Mouse (Mus musculus) left cerebral cortex, adult 2 months (tissue): ENCODE results near the gene Slc12a3. TPM values are rescaled to one million over a fixed set of nuclear protein-coding genes. Genes with fewer than 3 reads are reported as not detected.

ENCODE experiments used
- DNase-seq, 2 experiments: peaks; one replicate each; pipeline ENCODE4 v3.0.0; 2021 to 2022; ENCODE audit warnings: low spot score in 2 of 2, mixed read lengths in 1 of 2; ENCODE audit errors: extremely low spot score in 1 of 2
- H3K27ac ChIP-seq: fragments of 200-600 bp; 2 replicates; pipeline ENCODE4 v1.8.1; 2022
- H3K4me3 ChIP-seq: fragments of 200-600 bp; 2 replicates; pipeline ENCODE4 v1.8.1; 2022
- CTCF ChIP-seq: fragments of 200-600 bp; IDR thresholded peaks from 2 replicates; pipeline ENCODE4 v1.8.1; 2022; ENCODE audit warnings: antibody characterized with exemption, mild to moderate bottlenecking, moderate library complexity
- intact Hi-C: fragments of 180-260 bp; cut with DNase I; formaldehyde crosslinking; loops from one replicate; pipeline ENCODE4 v1.15.1; 2025
- long read RNA-seq, 2 experiments: library from polyadenylated mRNA; stranded (forward); transcript quantifications; one replicate each; pipeline ENCODE4 v2.0.0; 2021; ENCODE audit warnings: borderline mapping rate in 2 of 2
- total RNA-seq, 2 experiments: library from RNA; stranded (reverse); gene quantifications; 2 replicates each; pipeline ENCODE4 v1.2.3; 2021

Slc12a3 gene
- under 1 TPM; 0.29 to 0.68 TPM for total RNA-seq
- long read RNA-seq, experiment 1: 0 reads
- long read RNA-seq, experiment 2: 0 reads

DNA sequence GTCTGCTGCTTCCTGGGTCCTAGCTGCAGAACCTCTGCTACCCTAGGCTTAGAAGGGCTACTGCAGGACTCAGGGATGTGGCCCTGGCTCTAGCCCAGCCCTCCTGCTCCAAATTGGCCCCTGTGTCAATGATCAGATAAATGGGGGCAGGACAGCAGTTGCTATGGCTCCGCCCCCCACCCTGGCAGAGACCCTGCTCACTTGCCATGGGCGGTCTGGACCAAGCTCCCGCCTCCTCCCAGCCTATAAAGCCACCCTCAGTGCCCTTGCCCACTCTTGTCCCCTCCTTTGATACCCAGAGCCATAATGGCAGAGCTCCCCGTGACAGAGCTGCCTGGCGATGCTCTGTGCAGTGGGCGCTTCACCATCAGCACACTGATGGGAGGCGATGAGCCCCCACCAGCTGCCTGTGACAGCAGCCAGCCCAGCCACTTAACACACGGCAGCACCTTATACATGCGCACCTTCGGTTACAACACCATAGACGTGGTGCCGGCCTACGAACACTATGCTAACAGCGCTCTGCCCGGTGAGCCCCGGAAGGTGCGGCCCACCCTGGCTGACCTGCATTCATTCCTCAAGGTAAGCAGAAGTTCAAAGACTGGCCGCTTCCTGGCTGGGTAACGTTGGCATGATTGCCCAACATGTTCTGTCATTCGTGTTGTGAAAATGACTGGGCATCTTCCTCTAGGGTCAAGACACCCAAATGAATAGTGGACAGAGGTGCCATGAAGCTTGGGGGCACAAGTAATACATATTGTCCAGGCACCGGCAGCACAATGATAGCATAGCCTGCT lies at the start of gene Slc12a3:
Gene Slc12a3, plus strand, starts transcription at position 270 of the 797 bp plus-strand sequence.
- intact Hi-C loops: no loop called here
- Histone ChIP-seq H3K4me3 (no peak within 1 kb of the TSS), H3K27ac (no peak within 1 kb of the TSS)
- no peak for TF ChIP-seq CTCF
- no peak for DNase-seq

- no peak overlapping the region for H3K27ac ChIP-seq
- H3K4me3 ChIP-seq: no peak overlapping the region
- no peak for DNase-seq
- intact Hi-C loops: no loop called here
- TF ChIP-seq CTCF: no peak
Observed at GRCm38 (mm10) chr8:94280001-94280613, 48.9 kb upstream of the Slc12a3 start.

GRCm38 (mm10) chr8:94282453-94282985 lies 46.5 kb upstream of the Slc12a3 start:
- Histone ChIP-seq H3K27ac (no peak overlapping the region), H3K4me3 (no peak overlapping the region)
- no peak for TF ChIP-seq CTCF
- intact Hi-C loops: no loop called here
- DNase-seq: no peak

GRCm38 (mm10) chr8:94284204-94284603 lies 44.8 kb upstream of the Slc12a3 start:
- DNase-seq: no peak
- Histone ChIP-seq H3K27ac (no peak overlapping the region), H3K4me3 (no peak overlapping the region)
- intact Hi-C loops: no loop called here
- TF ChIP-seq CTCF: no peak

DNA sequence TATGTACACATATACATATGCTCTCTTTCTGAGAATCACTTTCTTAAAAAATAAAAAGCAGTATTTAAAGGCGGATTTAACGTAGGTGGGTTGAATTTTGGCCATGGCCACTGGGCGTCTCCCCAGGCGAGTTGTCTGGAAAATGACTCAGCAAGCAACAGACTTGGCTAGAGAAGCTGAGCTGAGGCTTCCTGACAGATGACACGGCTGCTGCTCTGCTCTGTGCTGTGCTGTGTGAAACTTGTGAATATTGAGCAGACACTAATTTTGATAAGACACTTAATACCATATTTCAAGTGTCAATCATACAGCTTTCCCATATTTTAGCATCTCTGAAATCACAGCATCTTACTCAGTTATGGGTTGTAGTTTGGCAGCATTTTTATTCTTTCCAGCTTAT lies 38.4 kb upstream of the Slc12a3 start:
- Histone ChIP-seq H3K27ac (peak overlapping the region; percentile 59), H3K4me3 (no peak overlapping the region)
- intact Hi-C loops: no loop called here
- no peak for DNase-seq
- no peak; the same call in 1 of the 2 replicates for TF ChIP-seq CTCF

DNA sequence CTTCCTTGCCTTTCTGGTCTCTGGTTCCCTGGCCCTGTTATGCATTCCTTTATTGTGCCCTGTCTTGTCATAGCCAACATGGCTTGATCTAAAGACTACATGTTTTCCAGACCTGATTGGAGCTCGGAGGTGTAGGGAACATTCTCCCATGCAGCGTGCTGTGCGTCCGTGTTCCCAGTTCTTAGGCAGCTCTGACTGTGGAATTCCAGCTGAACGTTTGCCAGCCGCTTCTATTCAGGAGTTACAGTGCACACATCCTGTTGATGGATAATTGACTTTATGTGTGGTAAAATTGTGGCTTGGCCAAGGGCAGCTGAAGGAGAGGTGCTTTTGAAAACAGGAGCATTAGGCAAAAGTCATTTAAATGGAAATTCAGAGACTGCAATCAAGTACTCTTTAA lies 36.9 kb upstream of the Slc12a3 start:
- DNase-seq: no peak
- intact Hi-C loops: no loop called here
- TF ChIP-seq CTCF: no peak
- Histone ChIP-seq H3K27ac (no peak overlapping the region), H3K4me3 (no peak overlapping the region)

DNA sequence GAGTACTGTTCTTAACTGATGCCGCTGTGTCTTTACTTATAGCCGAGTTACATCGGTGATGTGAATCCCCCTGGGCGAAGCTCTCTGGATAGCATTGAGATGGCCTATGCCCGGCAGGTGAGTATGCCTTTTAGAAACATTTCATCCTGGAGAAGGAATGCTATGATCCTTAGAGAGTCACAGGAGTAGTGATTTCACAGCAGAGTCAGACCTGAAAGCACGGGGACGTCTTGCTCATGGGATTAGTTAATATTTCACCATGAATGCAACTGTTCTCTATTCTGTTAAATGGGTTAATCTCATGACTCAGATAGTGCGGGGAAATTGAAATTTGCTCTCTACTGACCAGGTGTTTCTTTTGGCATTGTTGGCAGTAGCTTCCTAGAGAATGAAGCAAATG lies 36.4 kb upstream of the Slc12a3 start:
- Histone ChIP-seq H3K4me3 (no peak overlapping the region), H3K27ac (no peak overlapping the region)
- no peak for TF ChIP-seq CTCF
- intact Hi-C loops: no loop called here
- no peak for DNase-seq

DNA sequence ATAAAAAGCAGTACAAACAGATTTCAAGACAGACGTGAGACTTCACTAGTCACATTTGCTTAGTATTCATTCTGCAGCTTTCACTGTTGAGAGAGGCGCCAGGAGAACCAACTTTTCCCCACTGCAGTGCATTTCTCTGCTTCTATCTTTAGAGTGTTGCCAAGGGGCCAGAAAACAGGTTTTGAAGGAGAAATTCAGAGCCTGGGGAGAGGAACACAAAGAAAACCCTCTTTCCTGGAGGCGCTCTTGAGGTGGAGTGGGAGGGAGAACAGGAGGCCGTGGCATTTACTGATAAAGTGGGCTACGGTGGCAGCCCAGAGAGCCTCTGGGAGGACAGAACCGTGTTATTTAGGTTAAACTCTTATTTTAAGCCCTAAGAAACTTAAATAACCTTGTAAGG lies 33.3 kb upstream of the Slc12a3 start:
- H3K4me3 ChIP-seq: no peak overlapping the region
- intact Hi-C loops: no loop called here
- TF ChIP-seq CTCF: no peak
- no peak for DNase-seq
- peak overlapping the region; percentile 70 for H3K27ac ChIP-seq

DNA sequence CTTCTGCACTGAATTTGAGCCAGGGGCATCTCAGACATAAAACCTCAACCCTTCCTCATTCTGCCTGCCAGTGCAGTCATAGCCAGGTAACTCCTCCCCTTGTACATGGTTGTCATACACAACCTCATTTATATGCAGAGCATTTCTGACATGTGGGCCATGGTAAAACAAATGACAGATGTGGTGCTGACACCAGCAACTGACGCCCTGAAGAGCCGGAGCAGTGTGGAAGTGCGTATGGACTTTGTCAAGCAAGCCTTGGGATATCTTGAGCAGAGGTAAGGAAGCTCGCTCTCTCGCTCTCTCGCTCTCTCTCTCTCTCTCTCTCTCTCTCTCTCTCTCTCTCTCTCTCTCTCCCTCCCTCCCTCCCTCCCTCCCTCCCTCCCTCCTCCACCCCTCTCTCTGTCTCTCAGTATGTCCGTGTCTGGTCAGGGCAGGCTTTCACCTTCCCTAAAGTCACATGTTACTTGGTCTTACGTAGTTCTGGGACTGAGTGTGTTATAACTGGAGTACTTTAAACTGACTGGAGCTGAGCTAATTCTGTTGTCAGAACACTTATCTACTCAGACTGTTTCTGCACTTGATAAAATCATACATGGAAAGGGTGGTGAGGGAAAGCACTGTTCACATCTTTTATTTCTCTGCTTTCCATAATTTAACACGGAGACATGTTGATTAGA lies 32.5 kb upstream of the Slc12a3 start:
- peak overlapping the region; percentile 70 for H3K27ac ChIP-seq
- no peak for DNase-seq
- TF ChIP-seq CTCF: no peak
- no peak overlapping the region for H3K4me3 ChIP-seq
- intact Hi-C loops: no loop called here

- intact Hi-C loops: no loop called here
- no peak overlapping the region for H3K4me3 ChIP-seq
- DNase-seq: no peak
- TF ChIP-seq CTCF: no peak
- no peak overlapping the region for H3K27ac ChIP-seq
Observed at GRCm38 (mm10) chr8:94297101-94297500, 31.9 kb upstream of the Slc12a3 start.

- intact Hi-C loops: no loop called here
- Histone ChIP-seq H3K4me3 (no peak overlapping the region), H3K27ac (no peak overlapping the region)
- TF ChIP-seq CTCF: no peak
- no peak for DNase-seq
Observed at GRCm38 (mm10) chr8:94300809-94301208, 28.2 kb upstream of the Slc12a3 start.

DNA sequence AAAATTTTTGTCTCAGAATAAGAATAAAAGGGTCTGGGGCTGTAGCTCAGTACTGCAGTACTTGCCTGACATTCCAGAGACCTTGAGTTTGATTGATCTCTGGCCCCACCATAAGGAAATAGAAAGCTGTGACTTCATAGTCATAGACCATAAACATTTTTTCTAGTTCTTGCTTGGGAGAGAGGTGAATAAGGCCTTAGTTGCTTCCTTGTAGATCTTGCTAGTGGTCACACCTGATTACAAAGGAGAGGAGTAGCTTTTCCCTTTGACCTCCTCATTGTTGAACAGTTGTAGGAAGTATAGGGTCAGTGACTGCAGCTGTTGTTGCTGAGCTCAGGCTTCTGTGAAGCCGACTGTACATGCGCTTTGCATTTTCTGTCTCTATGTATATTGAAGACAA lies 24.6 kb upstream of the Slc12a3 start:
- no peak overlapping the region for H3K27ac ChIP-seq
- DNase-seq: no peak
- H3K4me3 ChIP-seq: no peak overlapping the region
- TF ChIP-seq CTCF: no peak
- intact Hi-C loops: no loop called here
